Comparison of ENCODE assay signal across 8 mouse cellular contexts in the genomic region with DNA sequence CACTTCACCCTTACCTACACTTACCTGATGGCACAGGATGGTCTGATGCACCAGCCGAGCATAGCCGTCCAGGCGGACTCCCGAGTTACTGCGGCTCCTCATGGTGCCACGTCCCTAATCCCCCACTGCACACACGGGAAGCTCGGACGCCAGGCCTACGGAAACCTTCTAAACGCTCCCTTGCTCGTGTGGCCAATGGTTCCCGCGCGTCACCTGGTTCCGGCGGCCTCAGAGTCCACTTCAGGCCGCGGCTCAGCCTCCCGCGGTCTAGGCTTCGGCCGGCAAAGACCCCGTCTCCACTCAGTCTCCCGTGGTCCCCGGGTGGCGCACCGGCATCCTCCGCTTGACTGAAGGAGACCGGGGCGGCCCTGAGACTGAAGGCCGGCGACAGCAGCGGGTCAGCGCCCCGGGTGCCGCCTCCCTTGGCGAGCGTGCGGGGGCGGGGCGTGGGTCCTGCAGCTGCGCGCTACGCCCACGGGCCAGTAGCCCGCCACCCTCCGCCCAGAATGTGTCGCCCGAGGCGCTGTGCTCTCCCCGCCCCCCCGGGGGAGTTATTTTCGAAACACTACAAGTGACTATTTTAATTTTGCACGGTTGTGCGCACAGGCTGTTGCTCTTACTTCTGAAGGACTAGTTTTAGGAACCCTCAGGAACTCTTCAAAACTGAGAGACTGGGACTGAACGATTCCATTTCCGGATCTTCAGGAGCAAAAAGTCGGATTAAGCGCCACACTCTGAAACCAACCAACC. TPM values are rescaled to one million over a fixed set of nuclear protein-coding genes. Genes with fewer than 3 reads are reported as not detected.
DNase-seq lines count a peak whose midpoint lies in the region; ATAC-seq and TF ChIP-seq lines count a peak whose summit lies in the region.

A gene (minus strand): TSS at position 424 of the 750 bp plus-strand sequence.

- H3K4me2 ChIP-seq in heart, embryonic 15.5 days = peak within 1 kb of the TSS; percentile 63
- H3K4me2 ChIP-seq in liver, embryonic 14.5 days (ENCODE audit: low read depth) = peak within 1 kb of the TSS; percentile 64
- peak within 1 kb of the TSS; percentile 48 for H3K4me2 ChIP-seq in neural tube, embryonic 11.5 days (ENCODE audit: low read depth)
- H3K4me2 ChIP-seq in stomach, embryonic 16.5 days (ENCODE audit: low read depth, low read length) = peak within 1 kb of the TSS; percentile 59

- 16% methylated on average over 60 of the region's 60 CpGs for WGBS in forebrain, embryonic 10.5 days
- WGBS in heart, embryonic 15.5 days = 14% methylated on average over 60 of the region's 60 CpGs
- 16% methylated on average over 57 of the region's 60 CpGs for WGBS in liver, embryonic 14.5 days (ENCODE audit: insufficient replicate concordance)
- WGBS in neural tube, embryonic 11.5 days = 23% methylated on average over 47 of the region's 60 CpGs
- 17% methylated on average over 60 of the region's 60 CpGs for WGBS in stomach, embryonic 16.5 days

- H3K27me3 ChIP-seq in forebrain, embryonic 10.5 days (ENCODE audit: poor library complexity, severe bottlenecking) = peaks cover 78% of the 10 kb centered on the region
- H3K27me3 ChIP-seq in heart, embryonic 15.5 days = peaks cover 4% of the 10 kb centered on the region; the same call in 1 of the 2 replicates
- peaks cover 7% of the 10 kb centered on the region for H3K27me3 ChIP-seq in liver, embryonic 14.5 days (ENCODE audit: control insufficient read depth, insufficient read depth, low read length)
- peaks cover 9% of the 10 kb centered on the region for H3K27me3 ChIP-seq in neural tube, embryonic 11.5 days (ENCODE audit: control insufficient read depth, insufficient read depth, low read length)
- peaks cover 15% of the 10 kb centered on the region; the same call in 1 of the 2 replicates for H3K27me3 ChIP-seq in stomach, embryonic 16.5 days (ENCODE audit: control insufficient read depth, insufficient read depth, low read length)

- H3K4me3 ChIP-seq in forebrain, embryonic 10.5 days = peak within 1 kb of the TSS; percentile 63
- H3K4me3 ChIP-seq in heart, embryonic 15.5 days = peak within 1 kb of the TSS; percentile 67
- H3K4me3 ChIP-seq in liver, embryonic 14.5 days (ENCODE audit: insufficient read depth in 1 of 2, low read depth in 2 of 2, low read length in 2 of 2) = peak within 1 kb of the TSS; percentile 46 to 56
- H3K4me3 ChIP-seq in neural tube, embryonic 11.5 days (ENCODE audit: low read depth, low read length) = peak within 1 kb of the TSS; percentile 48
- H3K4me3 ChIP-seq in stomach, embryonic 16.5 days (replicated peaks; ENCODE audit: low read length) = peak within 1 kb of the TSS; percentile 58

- TF ChIP-seq EP300 in liver, embryonic 14.5 days (IDR thresholded peaks at IDR 0.05; ENCODE audit: low read depth) = no peak

- no peaks in the 10 kb centered on the region for H3K4me1 ChIP-seq in forebrain, embryonic 10.5 days
- H3K4me1 ChIP-seq in heart, embryonic 15.5 days (replicated peaks) = 0 out of 2 replicates have a peak, but pooled peaks cover 4% of the 10 kb centered on the region
- H3K4me1 ChIP-seq in liver, embryonic 14.5 days (replicated peaks; ENCODE audit: control insufficient read depth in 2 of 2, insufficient read depth in 2 of 2, low read length in 1 of 2) = no peaks in the 10 kb centered on the region
- H3K4me1 ChIP-seq in neural tube, embryonic 11.5 days (ENCODE audit: control insufficient read depth, insufficient read depth, low read length) = no peaks in the 10 kb centered on the region
- no peaks in the 10 kb centered on the region for H3K4me1 ChIP-seq in stomach, embryonic 16.5 days (ENCODE audit: control insufficient read depth, insufficient read depth, low read length)

- no peaks in the 10 kb centered on the region for H3K9me3 ChIP-seq in forebrain, embryonic 10.5 days
- no peaks in the 10 kb centered on the region for H3K9me3 ChIP-seq in heart, embryonic 15.5 days (replicated peaks)
- no peaks in the 10 kb centered on the region for H3K9me3 ChIP-seq in liver, embryonic 14.5 days (ENCODE audit: control insufficient read depth, low read length)
- no peaks in the 10 kb centered on the region for H3K9me3 ChIP-seq in neural tube, embryonic 11.5 days (ENCODE audit: control insufficient read depth, low read length)
- H3K9me3 ChIP-seq in stomach, embryonic 16.5 days (replicated peaks; ENCODE audit: control insufficient read depth, low read length) = no peaks in the 10 kb centered on the region

- H3K36me3 ChIP-seq in forebrain, embryonic 10.5 days (replicated peaks) = no peaks in the 10 kb centered on the region
- no peaks in the 10 kb centered on the region for H3K36me3 ChIP-seq in heart, embryonic 15.5 days
- no peaks in the 10 kb centered on the region for H3K36me3 ChIP-seq in liver, embryonic 14.5 days (replicated peaks; ENCODE audit: control insufficient read depth, insufficient read depth, low read depth)
- H3K36me3 ChIP-seq in neural tube, embryonic 11.5 days (ENCODE audit: control insufficient read depth, insufficient read depth, low read length) = no peaks in the 10 kb centered on the region
- no peaks in the 10 kb centered on the region for H3K36me3 ChIP-seq in stomach, embryonic 16.5 days (ENCODE audit: control insufficient read depth, insufficient read depth, low read length)

- TF ChIP-seq CTCF in liver, embryonic 14.5 days (IDR thresholded peaks at IDR 0.05; ENCODE audit: low read depth) = no peak

- peak within 1 kb of the TSS; percentile 79 for H3K27ac ChIP-seq in forebrain, embryonic 10.5 days
- peak within 1 kb of the TSS; percentile 76 for H3K27ac ChIP-seq in heart, embryonic 15.5 days
- H3K27ac ChIP-seq in liver, embryonic 14.5 days = no peak within 1 kb of the TSS
- no peak within 1 kb of the TSS for H3K27ac ChIP-seq in neural tube, embryonic 11.5 days (ENCODE audit: low read depth, low read length)
- H3K27ac ChIP-seq in stomach, embryonic 16.5 days (ENCODE audit: low read length) = no peak within 1 kb of the TSS

- DNase-seq in B cell, adult 2 months = peak; percentile 75 to 76
- peak; percentile 23 for DNase-seq in c-Kit-positive CD71-negative TER-119-negative erythroid progenitor cells, embryonic 14.5 days (ENCODE audit: low read depth)
- DNase-seq in forebrain, embryonic 10.5 days (ENCODE audit: extremely low spot score, low spot score) = peak; percentile 34
- peak; percentile 87 to 94 for DNase-seq in kidney, postnatal 36 days
- peak; percentile 7 to 23 (median 19) for DNase-seq in liver, embryonic 14.5 days (ENCODE audit: low read depth in 3 of 3, low spot score in 3 of 3)
- peak; percentile 54 for DNase-seq in neural tube, embryonic 11.5 days (ENCODE audit: low spot score)

- peak within 1 kb of the TSS; percentile 63 for H3K9ac ChIP-seq in heart, embryonic 15.5 days
- no peak within 1 kb of the TSS; the same call in 1 of the 2 replicates for H3K9ac ChIP-seq in liver, embryonic 14.5 days (replicated peaks)
- H3K9ac ChIP-seq in neural tube, embryonic 11.5 days (ENCODE audit: low read length) = peak within 1 kb of the TSS; percentile 57
- peak within 1 kb of the TSS; percentile 74 for H3K9ac ChIP-seq in stomach, embryonic 16.5 days (ENCODE audit: low read length)

- ATAC-seq in heart, embryonic 15.5 days (replicated peaks; ENCODE audit: insufficient number of reproducible peaks, insufficient read depth, low FRiP score, low read depth) = peak; percentile 92
- ATAC-seq in liver, embryonic 14.5 days (ENCODE audit: insufficient read depth) = peak; percentile 70
- ATAC-seq in neural tube, embryonic 11.5 days (ENCODE audit: insufficient read depth, low FRiP score, low TSS enrichment) = peak; percentile 67; the same call in 1 of the 2 replicates
- ATAC-seq in stomach, embryonic 16.5 days (ENCODE audit: insufficient read depth, low FRiP score) = peak; percentile 91

RNA-seq across cellular contexts. Expression of the gene that starts here (rescaled TPM):
- 6.4 and 7.2 TPM in 2 replicates for polyA plus RNA-seq in forebrain, embryonic 10.5 days (2016; fragmentation: Nextera tagmentation; extraction: Ambion mirVana)
- polyA plus RNA-seq in heart, embryonic 15.5 days (2015; fragmentation: Nextera tagmentation; extraction: Ambion mirVana) = 9.6 and 10.5 TPM in 2 replicates
- 0.65 and 0.84 TPM in 2 replicates for polyA plus RNA-seq in liver, embryonic 14.5 days (2012; rRNA removed)
- 0.57 and 0.72 TPM in 2 replicates for polyA plus RNA-seq in liver, embryonic 14.5 days (2014; fragmentation: Nextera tagmentation; extraction: Ambion mirVana)
- polyA plus RNA-seq in neural tube, embryonic 11.5 days (2014; fragmentation: Nextera tagmentation; extraction: Ambion mirVana) = 6.3 and 6.8 TPM in 2 replicates
- 7.0 and 8.2 TPM in 2 replicates for polyA plus RNA-seq in stomach, embryonic 16.5 days (2015; fragmentation: Nextera tagmentation; extraction: Ambion mirVana)

Comparison
In these comparisons a context has a peak if more than half of its experiments do, and no peak if none do; other contexts are left out.
1. Peak in DNase-seq, ATAC-seq, H3K4me3 ChIP-seq and H3K4me2 ChIP-seq in liver, embryonic 14.5 days; RNA of the gene not detected or under 1 TPM.
2. DNase-seq: peak in every context shown above with its lines; median percentile 90 in kidney, postnatal 36 days; 76 in B cell, adult 2 months; 54 in neural tube, embryonic 11.5 days; 34 in forebrain, embryonic 10.5 days; 23 in c-Kit-positive CD71-negative TER-119-negative erythroid progenitor cells, embryonic 14.5 days; 19 in liver, embryonic 14.5 days.
3. H3K27ac ChIP-seq: peak in forebrain, embryonic 10.5 days (single experiment) and heart, embryonic 15.5 days (single experiment); none in liver, embryonic 14.5 days (single experiment), neural tube, embryonic 11.5 days (single experiment) and stomach, embryonic 16.5 days (single experiment).
4. Peak in every context shown above with its lines, with median percentiles within 50 percentile points of each other: H3K4me3 ChIP-seq, ATAC-seq and H3K4me2 ChIP-seq.